Mouse (Mus musculus): Measurements from ENCODE around the gene Dnpep. TPM values are rescaled to one million over a fixed set of nuclear protein-coding genes. Genes with fewer than 3 reads are reported as not detected.

The Dnpep gene
- polyA plus RNA-seq, 1 experiment from 2014 or later, result 146 TPM

DNA sequence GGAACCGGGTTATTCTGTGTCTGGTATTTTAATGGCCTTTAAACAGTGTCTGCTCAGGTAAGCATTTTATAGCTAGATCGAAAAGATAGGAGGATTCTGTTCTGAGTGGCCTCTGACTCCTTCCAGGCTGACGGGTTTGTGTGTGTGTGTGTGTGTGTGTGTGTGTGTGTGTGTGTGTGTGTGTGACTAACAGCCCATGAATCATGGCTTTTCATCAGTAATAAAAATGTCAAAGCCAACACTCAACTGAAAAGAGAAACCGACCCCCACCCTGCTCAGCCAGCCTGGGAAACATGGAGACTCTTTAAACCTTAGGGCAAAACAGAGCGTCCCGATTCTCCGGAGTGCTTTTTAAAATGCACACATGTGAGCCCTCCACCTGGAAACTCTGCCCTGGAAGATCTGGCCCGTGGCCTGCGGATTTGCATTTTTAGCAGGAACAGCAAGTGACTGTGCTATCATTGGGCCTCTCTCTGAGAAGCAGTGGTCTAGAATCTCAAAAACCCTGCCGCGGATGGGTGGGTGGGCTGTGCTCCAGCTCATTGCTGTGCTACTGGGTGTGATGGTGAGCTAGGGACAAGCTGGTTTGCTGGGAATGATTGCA, 20.4 kb upstream of the Dnpep start:
- no peak overlapping the region for H3K27ac ChIP-seq (ENCODE audit: low read length)

DNA sequence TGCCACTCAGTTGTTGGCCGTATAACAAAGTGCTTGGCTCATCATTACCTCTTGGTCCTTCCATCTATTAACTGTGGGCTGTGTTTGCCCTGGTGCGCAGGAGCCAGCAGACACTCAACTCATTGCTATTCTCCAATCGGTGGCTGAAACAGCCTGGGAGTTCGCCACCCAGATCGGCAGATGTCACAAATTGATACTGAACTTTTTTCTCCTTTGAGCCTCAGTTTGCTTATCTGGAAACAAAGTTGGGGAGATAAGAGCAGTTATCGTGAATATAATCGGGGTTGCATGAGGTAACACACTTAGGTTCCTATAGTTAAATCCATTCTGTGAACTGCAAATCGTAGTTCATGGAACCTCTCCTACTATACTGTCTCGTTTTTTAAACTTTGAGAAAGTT, 19.3 kb upstream of the Dnpep start:
- Histone ChIP-seq H3K9ac (replicated peaks; ENCODE audit: low read depth, low read length) (no peak overlapping the region), H3K9me3 (ENCODE audit: control insufficient read depth, low read length) (no peaks in the 10 kb centered on the region), H3K36me3 (ENCODE audit: control insufficient read depth, insufficient read depth) (no peaks in the 10 kb centered on the region), H3K4me2 (ENCODE audit: low read length) (no peak overlapping the region), H3K4me1 (replicated peaks; ENCODE audit: control insufficient read depth, insufficient read depth, low read length) (peaks cover 2% of the 10 kb centered on the region; the same call in 1 of the 2 replicates), H3K4me3 (replicated peaks; ENCODE audit: low read length) (no peak overlapping the region), H3K27me3 (replicated peaks; ENCODE audit: control insufficient read depth, insufficient read depth, low read length) (no peaks in the 10 kb centered on the region), H3K27ac (ENCODE audit: low read length) (no peak overlapping the region)
- no peak for ATAC-seq
- WGBS, result 83% methylated on average over 9 of the region's 9 CpGs

More for the DNA sequence above, 20.4 kb upstream of the Dnpep start:
- ATAC-seq, result no peak
- no peaks in the 10 kb centered on the region for H3K36me3 ChIP-seq (ENCODE audit: control insufficient read depth, insufficient read depth)
- H3K27me3 ChIP-seq (replicated peaks; ENCODE audit: control insufficient read depth, insufficient read depth, low read length), result no peaks in the 10 kb centered on the region
- no peaks in the 10 kb centered on the region for H3K9me3 ChIP-seq (ENCODE audit: control insufficient read depth, low read length)
- H3K4me2 ChIP-seq (ENCODE audit: low read length), result no peak overlapping the region
- H3K4me3 ChIP-seq (replicated peaks; ENCODE audit: low read length), result no peak overlapping the region
- WGBS, result 38% methylated on average over 11 of the region's 11 CpGs
- no peak overlapping the region for H3K9ac ChIP-seq (replicated peaks; ENCODE audit: low read depth, low read length)
- peaks cover 2% of the 10 kb centered on the region; the same call in 1 of the 2 replicates for H3K4me1 ChIP-seq (replicated peaks; ENCODE audit: control insufficient read depth, insufficient read depth, low read length)

DNA sequence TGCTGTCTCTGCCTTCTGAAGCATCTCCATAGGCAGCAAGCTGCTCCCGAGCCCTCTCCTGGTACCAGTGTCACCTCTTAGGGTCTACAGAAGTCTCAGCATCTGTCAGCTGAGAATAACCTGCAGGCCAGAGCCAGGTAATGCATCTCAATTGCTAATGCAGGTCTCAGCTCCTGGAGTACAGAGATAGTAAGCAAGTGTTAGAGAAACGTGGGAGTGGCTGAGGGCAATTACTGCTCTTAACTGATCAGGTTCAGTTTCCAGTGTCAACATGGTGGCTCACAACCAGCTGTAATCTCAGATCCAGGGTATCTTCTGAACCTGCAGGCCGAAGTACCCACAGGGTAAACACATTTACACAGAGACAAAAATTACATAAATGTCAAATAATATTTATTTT, 18.7 kb upstream of the Dnpep start:
- H3K27me3 ChIP-seq (replicated peaks; ENCODE audit: control insufficient read depth, insufficient read depth, low read length), result no peaks in the 10 kb centered on the region
- no peak overlapping the region for H3K9ac ChIP-seq (replicated peaks; ENCODE audit: low read depth, low read length)
- WGBS, result 74% methylated on average over 3 of the region's 3 CpGs
- no peak overlapping the region for H3K4me3 ChIP-seq (replicated peaks; ENCODE audit: low read length)
- no peak overlapping the region for H3K4me2 ChIP-seq (ENCODE audit: low read length)
- H3K27ac ChIP-seq (ENCODE audit: low read length), result no peak overlapping the region
- H3K9me3 ChIP-seq (ENCODE audit: control insufficient read depth, low read length), result no peaks in the 10 kb centered on the region
- peaks cover 2% of the 10 kb centered on the region; the same call in 1 of the 2 replicates for H3K4me1 ChIP-seq (replicated peaks; ENCODE audit: control insufficient read depth, insufficient read depth, low read length)
- H3K36me3 ChIP-seq (ENCODE audit: control insufficient read depth, insufficient read depth), result no peaks in the 10 kb centered on the region
- no peak for ATAC-seq

DNA sequence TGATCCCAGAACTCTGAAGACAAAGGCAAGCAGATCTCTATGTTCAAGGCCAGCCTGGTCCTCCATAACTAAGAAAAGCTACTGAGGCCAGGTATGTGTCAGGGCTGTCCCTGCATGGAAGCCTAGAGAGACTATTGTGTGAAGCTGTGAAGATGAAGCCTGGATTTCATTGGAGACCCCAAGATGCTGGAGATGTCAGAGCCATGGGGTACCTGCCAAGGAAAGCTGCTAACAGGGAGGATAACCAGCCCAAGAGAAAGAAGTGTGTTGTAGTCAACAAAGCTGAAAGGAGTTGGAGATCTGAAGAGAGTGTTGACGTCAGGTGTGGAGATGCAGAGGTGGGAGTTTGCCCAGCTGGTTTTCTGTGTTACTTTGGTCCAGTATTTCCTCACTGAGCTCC, 13.5 kb upstream of the Dnpep start:
- Histone ChIP-seq H3K4me3 (replicated peaks; ENCODE audit: low read length) (no peak overlapping the region), H3K4me1 (replicated peaks; ENCODE audit: control insufficient read depth, insufficient read depth, low read length) (no peaks in the 10 kb centered on the region), H3K4me2 (ENCODE audit: low read length) (no peak overlapping the region), H3K27ac (ENCODE audit: low read length) (no peak overlapping the region), H3K36me3 (ENCODE audit: control insufficient read depth, insufficient read depth) (no peaks in the 10 kb centered on the region), H3K27me3 (replicated peaks; ENCODE audit: control insufficient read depth, insufficient read depth, low read length) (no peaks in the 10 kb centered on the region), H3K9ac (replicated peaks; ENCODE audit: low read depth, low read length) (no peak overlapping the region), H3K9me3 (ENCODE audit: control insufficient read depth, low read length) (peaks cover 2% of the 10 kb centered on the region; the same call in 1 of the 2 replicates)
- WGBS, result 88% methylated on average over 1 of the region's 1 CpGs
- ATAC-seq, result no peak

DNA sequence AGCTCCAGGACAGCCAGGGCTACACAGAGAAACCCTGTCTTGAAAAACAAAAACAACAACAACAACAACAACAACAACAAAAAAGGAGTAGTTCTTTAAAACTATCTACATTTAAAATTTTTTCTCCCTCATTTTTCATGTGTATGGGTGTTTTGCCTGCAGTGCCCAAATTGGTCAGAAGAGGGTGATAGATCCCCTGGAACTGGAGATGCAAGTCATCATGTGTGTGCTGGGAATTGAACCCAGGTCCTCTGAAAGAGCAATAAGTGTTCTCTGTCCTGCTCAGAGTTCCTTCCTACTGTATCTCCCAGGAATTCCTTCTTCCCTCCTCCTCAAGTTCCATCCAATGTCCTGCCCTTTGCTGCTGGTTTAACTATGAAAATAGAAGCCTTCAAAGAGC, 9.7 kb upstream of the Dnpep start:
- ATAC-seq, result no peak
- Histone ChIP-seq H3K4me1 (replicated peaks; ENCODE audit: control insufficient read depth, insufficient read depth, low read length) (no peaks in the 10 kb centered on the region), H3K9me3 (ENCODE audit: control insufficient read depth, low read length) (peaks cover 2% of the 10 kb centered on the region; the same call in 1 of the 2 replicates), H3K36me3 (ENCODE audit: control insufficient read depth, insufficient read depth) (no peaks in the 10 kb centered on the region), H3K9ac (replicated peaks; ENCODE audit: low read depth, low read length) (no peak overlapping the region), H3K4me3 (replicated peaks; ENCODE audit: low read length) (no peak overlapping the region), H3K4me2 (ENCODE audit: low read length) (no peak overlapping the region), H3K27me3 (replicated peaks; ENCODE audit: control insufficient read depth, insufficient read depth, low read length) (no peaks in the 10 kb centered on the region), H3K27ac (ENCODE audit: low read length) (no peak overlapping the region)

DNA sequence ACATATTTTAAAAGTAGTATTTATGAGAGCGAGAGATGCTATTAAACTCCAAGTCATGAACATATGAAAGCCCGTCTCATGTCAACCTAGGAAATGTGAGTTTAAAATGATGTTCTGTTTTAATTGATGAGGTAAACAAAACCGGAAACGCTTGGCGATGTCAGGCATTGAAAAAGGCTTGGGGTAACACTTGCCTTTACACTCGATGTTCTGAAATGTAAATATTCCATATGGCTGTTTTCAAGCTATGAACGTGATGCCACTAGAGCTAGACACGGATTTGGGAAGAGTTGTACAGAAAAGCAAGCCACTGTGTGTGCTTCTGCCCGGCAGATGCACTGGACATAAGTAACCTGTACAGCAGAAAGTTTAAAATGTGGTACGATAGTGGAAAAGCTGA, 1.4 kb upstream of the Dnpep start:
- Histone ChIP-seq H3K9me3 (ENCODE audit: control insufficient read depth, low read length) (no peaks in the 10 kb centered on the region), H3K4me2 (ENCODE audit: low read length) (no peak overlapping the region), H3K4me3 (replicated peaks; ENCODE audit: low read length) (no peak overlapping the region), H3K9ac (replicated peaks; ENCODE audit: low read depth, low read length) (no peak overlapping the region), H3K36me3 (ENCODE audit: control insufficient read depth, insufficient read depth) (0 out of 2 replicates have a peak, but pooled peaks cover 2% of the 10 kb centered on the region), H3K27me3 (replicated peaks; ENCODE audit: control insufficient read depth, insufficient read depth, low read length) (no peaks in the 10 kb centered on the region), H3K4me1 (replicated peaks; ENCODE audit: control insufficient read depth, insufficient read depth, low read length) (peaks cover 13% of the 10 kb centered on the region), H3K27ac (ENCODE audit: low read length) (no peak overlapping the region)
- no peak for ATAC-seq
- 85% methylated on average over 10 of the region's 10 CpGs for WGBS

DNA sequence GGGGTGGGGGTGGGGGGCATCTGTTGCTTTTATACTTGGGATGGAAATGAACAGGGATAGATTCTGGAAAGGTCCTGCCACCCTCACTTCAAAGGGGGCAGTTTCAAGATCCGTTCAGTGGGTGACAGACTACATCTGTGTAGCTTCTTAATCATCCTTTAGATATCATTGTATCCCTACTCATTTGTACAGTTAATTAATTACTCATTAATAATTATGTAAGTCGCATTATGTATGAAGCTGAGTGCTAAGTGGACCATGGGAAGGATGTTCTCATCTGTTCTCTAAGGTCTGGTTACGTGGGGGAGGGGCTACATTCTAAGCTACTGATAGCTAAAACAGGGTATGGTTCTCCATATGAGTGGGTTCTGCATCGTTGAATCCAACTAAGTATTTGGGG, 946 bp upstream of the Dnpep start:
- Histone ChIP-seq H3K9ac (replicated peaks; ENCODE audit: low read depth, low read length) (no peak overlapping the region), H3K4me1 (replicated peaks; ENCODE audit: control insufficient read depth, insufficient read depth, low read length) (peaks cover 13% of the 10 kb centered on the region), H3K27me3 (replicated peaks; ENCODE audit: control insufficient read depth, insufficient read depth, low read length) (no peaks in the 10 kb centered on the region), H3K27ac (ENCODE audit: low read length) (no peak overlapping the region), H3K4me3 (replicated peaks; ENCODE audit: low read length) (no peak overlapping the region), H3K4me2 (ENCODE audit: low read length) (no peak overlapping the region), H3K36me3 (ENCODE audit: control insufficient read depth, insufficient read depth) (0 out of 2 replicates have a peak, but pooled peaks cover 3% of the 10 kb centered on the region), H3K9me3 (ENCODE audit: control insufficient read depth, low read length) (no peaks in the 10 kb centered on the region)
- ATAC-seq, result no peak
- WGBS, result 88% methylated on average over 4 of the region's 4 CpGs

DNA sequence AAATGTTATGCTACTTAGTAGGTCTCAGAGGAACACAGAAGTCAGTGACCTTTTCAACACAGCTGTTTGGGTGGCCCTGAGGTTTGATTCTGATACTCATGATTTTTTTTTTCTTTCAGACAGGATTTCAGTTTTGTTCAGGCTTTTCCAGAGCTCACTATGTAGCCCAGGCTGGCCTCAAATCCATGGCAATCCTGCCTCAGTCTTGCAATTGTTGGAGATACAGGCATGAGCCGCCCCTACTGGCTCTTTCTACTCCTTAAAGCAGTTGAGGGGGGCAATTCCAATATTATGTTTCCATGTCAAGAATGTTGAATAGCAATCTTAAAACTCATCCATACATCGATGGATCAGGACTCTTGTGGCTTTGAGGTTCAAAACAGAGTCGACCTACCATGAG, 511 bp upstream of the Dnpep start:
- WGBS, result 80% methylated on average over 3 of the region's 3 CpGs
- H3K27ac ChIP-seq (ENCODE audit: low read length), result peak overlapping the region; percentile 65; the same call in 1 of the 2 replicates
- 0 out of 2 replicates have a peak, but pooled peaks cover 7% of the 10 kb centered on the region for H3K36me3 ChIP-seq (ENCODE audit: control insufficient read depth, insufficient read depth)
- H3K4me2 ChIP-seq (ENCODE audit: low read length), result peak overlapping the region; percentile 48
- peak overlapping the region; percentile 35 for H3K4me3 ChIP-seq (replicated peaks; ENCODE audit: low read length)
- no peaks in the 10 kb centered on the region for H3K9me3 ChIP-seq (ENCODE audit: control insufficient read depth, low read length)
- no peaks in the 10 kb centered on the region for H3K27me3 ChIP-seq (replicated peaks; ENCODE audit: control insufficient read depth, insufficient read depth, low read length)
- H3K9ac ChIP-seq (replicated peaks; ENCODE audit: low read depth, low read length), result peak overlapping the region; percentile 43; the same call in 1 of the 2 replicates
- ATAC-seq, result no peak
- H3K4me1 ChIP-seq (replicated peaks; ENCODE audit: control insufficient read depth, insufficient read depth, low read length), result peaks cover 13% of the 10 kb centered on the region

DNA sequence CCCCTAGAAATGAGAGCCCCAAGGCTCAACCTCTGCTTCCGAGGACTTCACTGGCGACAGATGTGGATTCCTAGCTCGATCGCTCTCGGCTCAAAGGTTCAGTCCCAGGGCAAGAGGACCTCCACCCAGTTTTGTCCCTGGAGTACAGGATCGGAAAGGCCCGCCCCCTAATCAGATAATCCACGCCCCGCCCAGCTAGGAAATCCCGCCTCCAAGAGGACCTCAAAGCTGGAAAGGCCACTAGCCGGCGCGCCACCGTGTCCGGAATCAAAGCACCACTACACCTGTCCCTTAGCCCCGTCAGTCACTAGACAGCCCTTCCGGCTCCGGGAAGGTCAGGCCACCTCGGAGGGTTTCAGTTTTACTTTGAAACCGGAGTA, 939 bp downstream of the Dnpep start:
- ATAC-seq, result peak; percentile 18
- Histone ChIP-seq H3K36me3 (ENCODE audit: control insufficient read depth, insufficient read depth) (peaks cover 15% of the 10 kb centered on the region; the same call in 1 of the 2 replicates), H3K4me3 (replicated peaks; ENCODE audit: low read length) (peak overlapping the region; percentile 55), H3K27me3 (replicated peaks; ENCODE audit: control insufficient read depth, insufficient read depth, low read length) (no peaks in the 10 kb centered on the region), H3K4me2 (ENCODE audit: low read length) (peak overlapping the region; percentile 53), H3K9ac (replicated peaks; ENCODE audit: low read depth, low read length) (peak overlapping the region; percentile 63), H3K9me3 (ENCODE audit: control insufficient read depth, low read length) (no peaks in the 10 kb centered on the region), H3K27ac (ENCODE audit: low read length) (peak overlapping the region; percentile 48), H3K4me1 (replicated peaks; ENCODE audit: control insufficient read depth, insufficient read depth, low read length) (peaks cover 13% of the 10 kb centered on the region)
- WGBS, result 0% methylated on average over 20 of the region's 20 CpGs
